Mouse (Mus musculus) mesoderm, embryonic 11.5 days (tissue): ENCODE data around the gene Fam117a.
A peak's percentile ranks its signal among the peaks of the same experiment; 100 is the strongest.

Experiments
- DNase-seq: peaks from one replicate; pipeline ENCODE4 v3.0.0-alpha.2; 2012; ENCODE audit warnings: low read depth, low spot score

Fam117a gene

GRCm38 (mm10) chr11:95364388-95364787 lies 27.6 kb downstream of the Fam117a start:
- DNase-seq, result no peak

GRCm38 (mm10) chr11:95365596-95365995 lies 28.8 kb downstream of the Fam117a start:
- no peak for DNase-seq

GRCm38 (mm10) chr11:95366280-95366897 lies 29.6 kb downstream of the Fam117a start:
- DNase-seq, result no peak

- no peak for DNase-seq
Observed at GRCm38 (mm10) chr11:95367011-95367735, 30.4 kb downstream of the Fam117a start.

GRCm38 (mm10) chr11:95368231-95368823 lies 31.5 kb downstream of the Fam117a start:
- no peak for DNase-seq

GRCm38 (mm10) chr11:95368871-95369270 lies 32.1 kb downstream of the Fam117a start:
- DNase-seq, result no peak

GRCm38 (mm10) chr11:95369964-95370890 lies 33.4 kb downstream of the Fam117a start:
- DNase-seq, result no peak

GRCm38 (mm10) chr11:95371182-95371581 lies 34.4 kb downstream of the Fam117a start:
- no peak for DNase-seq

GRCm38 (mm10) chr11:95378926-95379325 lies 42.1 kb downstream of the Fam117a start:
- DNase-seq, result no peak

- DNase-seq, result no peak
Observed at GRCm38 (mm10) chr11:95379552-95379951, 42.7 kb downstream of the Fam117a start.

GRCm38 (mm10) chr11:95380711-95381110 lies 43.9 kb downstream of the Fam117a start:
- no peak for DNase-seq

GRCm38 (mm10) chr11:95381146-95381545 lies 44.3 kb downstream of the Fam117a start:
- DNase-seq, result no peak

- DNase-seq, result no peak
Observed at GRCm38 (mm10) chr11:95383331-95383986, 46.6 kb downstream of the Fam117a start.

GRCm38 (mm10) chr11:95384004-95384318 lies 47.1 kb downstream of the Fam117a start:
- no peak for DNase-seq

GRCm38 (mm10) chr11:95384319-95384972 lies 47.6 kb downstream of the Fam117a start, which contains the start of gene Slc35b1:
Gene Slc35b1 (plus strand): TSS chr11:95384692.
- peak; percentile 98 for DNase-seq

- no peak for DNase-seq
Observed at GRCm38 (mm10) chr11:95384973-95385320, 48.1 kb downstream of the Fam117a start.

GRCm38 (mm10) chr11:95387354-95387753 lies 50.5 kb downstream of the Fam117a start:
- DNase-seq, result no peak

- no peak for DNase-seq
Observed at GRCm38 (mm10) chr11:95389006-95389405, 52.2 kb downstream of the Fam117a start.

GRCm38 (mm10) chr11:95390420-95390819 lies 53.6 kb downstream of the Fam117a start:
- DNase-seq, result no peak

GRCm38 (mm10) chr11:95391201-95391600 lies 54.4 kb downstream of the Fam117a start:
- DNase-seq, result no peak

- DNase-seq, result no peak
Observed at GRCm38 (mm10) chr11:95391743-95392142, 54.9 kb downstream of the Fam117a start.
